Mouse (Mus musculus) frontal cortex, postnatal 25 days (tissue): ENCODE data around the gene Prr22.

Experiments used
- DNase-seq, 2 experiments: peaks; one replicate each; pipeline ENCODE4 v3.0.0; 2022; ENCODE audit warnings: low spot score in 2 of 2

The Prr22 gene

DNA sequence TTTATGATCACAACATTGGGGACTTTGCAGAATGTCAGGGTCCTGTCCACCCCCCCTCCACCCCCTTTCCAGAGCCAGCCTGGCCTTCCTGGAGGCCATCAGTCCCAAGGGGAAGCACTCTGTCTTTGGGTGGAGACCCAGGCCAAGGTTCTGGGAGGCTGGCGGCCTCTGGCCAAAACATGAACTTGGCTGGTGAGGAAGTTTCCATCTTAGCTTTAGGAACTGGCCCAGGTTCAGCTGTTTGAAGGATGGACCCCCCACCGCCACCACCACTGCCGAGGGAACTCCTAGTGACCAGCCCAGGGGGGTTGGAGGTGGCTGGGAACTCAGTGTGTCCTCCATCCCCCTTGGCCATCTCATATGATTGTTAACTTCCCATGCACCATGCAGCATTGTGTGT is 9.0 kb upstream of the Prr22 start:
- DNase-seq = no peak

- DNase-seq = peak; percentile 65 to 79
Observed at GRCm38 (mm10) chr17:56761991-56762410, 8.0 kb upstream of the Prr22 start.

- DNase-seq = peak; percentile 46 to 59
Observed at GRCm38 (mm10) chr17:56762769-56763731, 7.0 kb upstream of the Prr22 start.

DNA sequence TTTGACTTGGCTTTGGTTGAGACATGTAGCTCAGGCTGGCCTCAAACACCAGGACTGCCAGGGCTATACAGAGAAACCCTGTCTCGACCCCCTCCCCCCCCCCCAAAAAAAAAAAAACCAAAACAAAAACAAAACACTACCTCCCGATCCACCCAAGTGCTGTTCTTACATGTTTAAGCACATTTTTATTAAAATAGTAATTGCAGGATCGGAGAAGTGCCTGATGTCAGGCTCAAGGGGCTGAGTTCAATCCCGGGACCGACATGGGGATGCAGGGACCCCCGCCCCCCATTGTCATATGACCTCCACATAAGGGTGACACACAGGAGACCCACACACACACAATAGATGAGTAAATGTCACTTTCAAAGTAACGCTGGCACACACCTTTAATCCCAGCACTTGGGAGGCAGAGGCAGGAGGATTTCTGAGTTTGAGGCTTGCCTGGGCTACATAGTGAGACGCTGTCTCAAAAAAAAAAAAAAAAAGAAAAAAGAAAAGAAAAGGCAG is 6.3 kb upstream of the Prr22 start:
- DNase-seq = no peak

GRCm38 (mm10) chr17:56764474-56765354 is 5.3 kb upstream of the Prr22 start, which contains the start of gene Dus3l:
TSS of gene Dus3l (plus strand) at chr17:56764757.
- peak; percentile 83 to 85 for DNase-seq

GRCm38 (mm10) chr17:56765431-56765830 is 4.6 kb upstream of the Prr22 start:
- no peak for DNase-seq

- DNase-seq = no peak
Observed at GRCm38 (mm10) chr17:56766631-56767405, 3.2 kb upstream of the Prr22 start.

- no peak for DNase-seq
Observed at GRCm38 (mm10) chr17:56767531-56768135, 2.4 kb upstream of the Prr22 start.

DNA sequence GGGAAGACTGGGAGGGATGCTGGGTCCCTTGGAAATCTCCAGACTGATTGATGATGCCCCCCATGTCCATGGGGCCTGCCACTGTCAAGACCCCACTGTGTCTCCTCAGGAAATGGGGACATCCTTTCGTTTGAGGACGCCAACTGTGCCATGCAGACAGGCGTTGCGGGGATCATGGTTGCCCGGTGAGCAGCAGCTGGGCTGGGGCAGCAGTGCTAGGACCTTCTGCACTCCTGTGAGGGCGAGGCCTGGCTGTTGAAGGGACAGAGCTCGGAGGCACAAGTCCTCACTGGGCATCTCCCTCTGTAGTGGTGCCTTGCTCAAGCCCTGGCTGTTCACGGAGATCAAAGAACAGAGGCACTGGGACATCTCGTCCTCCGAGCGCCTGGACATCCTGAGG is 1.1 kb upstream of the Prr22 start:
- DNase-seq = no peak

DNA sequence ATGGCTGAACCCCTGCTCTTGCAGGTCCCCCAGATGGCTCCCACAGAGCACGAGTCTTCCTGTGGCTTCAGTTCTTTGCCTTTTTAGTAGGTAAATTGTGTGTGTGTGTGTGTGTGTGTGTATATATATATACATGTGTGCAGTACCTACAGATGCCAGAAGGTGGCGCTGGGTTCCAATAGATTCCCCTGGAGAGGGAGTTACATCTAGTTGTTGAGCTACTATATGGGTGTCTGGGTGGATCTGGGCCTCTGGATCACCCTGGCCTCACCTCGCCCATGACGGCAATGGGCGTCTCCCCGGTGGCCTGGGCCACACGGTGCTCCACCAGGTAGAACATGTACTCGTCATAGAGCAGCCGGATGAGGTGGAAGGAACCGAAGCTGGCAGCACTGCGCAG is 7.5 kb downstream of the Prr22 start:
- DNase-seq = no peak

GRCm38 (mm10) chr17:56778779-56779362 is 8.8 kb downstream of the Prr22 start:
- DNase-seq = no peak

GRCm38 (mm10) chr17:56780291-56780978 is 10.4 kb downstream of the Prr22 start:
- no peak for DNase-seq

GRCm38 (mm10) chr17:56788886-56789285 is 18.8 kb downstream of the Prr22 start:
- no peak for DNase-seq

GRCm38 (mm10) chr17:56789286-56789685 is 19.2 kb downstream of the Prr22 start:
- DNase-seq = no peak

DNA sequence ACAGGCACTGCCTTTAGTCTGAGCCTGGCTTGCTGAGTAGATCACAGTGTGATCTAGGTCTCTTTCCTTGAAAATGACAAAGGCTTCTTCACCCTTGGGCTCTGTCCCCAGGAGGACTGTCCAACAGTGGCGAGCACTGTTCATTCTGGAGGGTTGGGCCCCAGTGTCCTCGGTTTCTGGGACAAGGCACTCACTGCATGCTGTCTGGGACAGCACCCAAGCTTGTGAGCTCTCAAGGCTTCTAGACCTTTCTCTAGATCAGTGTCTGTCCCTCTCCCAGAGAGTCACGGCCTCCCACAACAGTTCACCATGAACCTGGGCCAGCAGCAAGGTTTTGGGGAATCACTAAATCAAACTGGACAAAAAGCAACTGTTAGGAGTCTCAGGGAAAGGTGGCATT is 22.5 kb downstream of the Prr22 start:
- no peak for DNase-seq

- no peak for DNase-seq
Observed at GRCm38 (mm10) chr17:56793614-56794319, 23.7 kb downstream of the Prr22 start.

GRCm38 (mm10) chr17:56799276-56799675 is 29.2 kb downstream of the Prr22 start:
- DNase-seq = no peak

DNA sequence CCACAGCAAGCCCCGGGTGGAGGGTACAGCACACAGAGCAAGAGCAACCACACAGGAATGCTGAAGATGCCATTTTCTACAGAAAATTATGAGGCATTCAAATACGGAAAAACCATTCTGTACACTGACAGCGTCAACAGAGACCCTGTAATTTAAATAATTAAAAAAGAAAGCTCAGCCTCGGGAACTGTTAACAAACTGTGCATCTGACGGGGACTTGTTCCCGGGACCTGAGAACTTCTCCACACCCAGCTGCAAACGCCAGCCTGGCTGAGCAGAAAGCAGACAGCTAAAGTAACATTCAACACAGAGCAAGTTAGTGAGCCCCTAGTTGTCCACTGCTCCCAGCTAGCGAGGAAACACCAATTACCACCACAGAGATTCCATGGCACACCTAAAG is 32.0 kb downstream of the Prr22 start:
- DNase-seq = no peak

DNA sequence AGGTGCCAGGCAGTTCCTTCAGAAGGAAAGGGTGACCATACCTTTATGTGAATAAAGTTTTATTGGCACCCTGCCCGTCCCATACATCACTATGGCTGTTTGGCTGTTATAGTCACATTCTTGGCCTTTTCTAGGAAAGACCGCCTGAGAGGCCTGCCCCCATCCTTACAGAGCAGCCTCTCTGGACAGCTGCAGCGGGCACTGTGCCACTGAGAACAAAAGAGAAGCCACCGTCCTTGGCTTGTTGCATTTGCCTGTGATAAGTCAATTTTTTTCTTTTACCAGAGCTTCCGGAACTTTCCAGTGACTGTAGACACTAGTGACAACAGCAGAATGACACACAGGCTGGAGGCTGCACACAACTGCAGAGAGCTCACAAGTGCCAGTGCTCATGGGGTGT is 34.9 kb downstream of the Prr22 start:
- no peak for DNase-seq
